Comparison of ENCODE assay signal across 8 mouse cellular contexts in genomic region chr10:81389373-81389772, GRCm38 (mm10). TPM values are rescaled to one million over a fixed set of nuclear protein-coding genes. Genes with fewer than 3 reads are reported as not detected.
DNase-seq lines count a peak whose midpoint lies in the region; ATAC-seq and TF ChIP-seq lines count a peak whose summit lies in the region.

No protein-coding gene starts in this region.

- H3K27me3 ChIP-seq in forebrain, postnatal 0 days (ENCODE audit: insufficient read depth, low read length) = no peaks in the 10 kb centered on the region
- H3K27me3 ChIP-seq in forebrain, embryonic 16.5 days (replicated peaks; ENCODE audit: control insufficient read depth, insufficient read depth, low read length) = no peaks in the 10 kb centered on the region
- H3K27me3 ChIP-seq in midbrain, embryonic 10.5 days (ENCODE audit: low read depth, poor library complexity, severe bottlenecking) = 0 out of 2 replicates have a peak, but pooled peaks cover 4% of the 10 kb centered on the region
- H3K27me3 ChIP-seq in midbrain, embryonic 16.5 days (ENCODE audit: control insufficient read depth, insufficient read depth, low read depth, low read length) = no peaks in the 10 kb centered on the region
- H3K27me3 ChIP-seq in intestine, embryonic 16.5 days (replicated peaks; ENCODE audit: control insufficient read depth, insufficient read depth, low read length) = no peaks in the 10 kb centered on the region
- no peaks in the 10 kb centered on the region for H3K27me3 ChIP-seq in stomach, embryonic 16.5 days (ENCODE audit: control insufficient read depth, insufficient read depth, low read length)

- no peaks in the 10 kb centered on the region for H3K9me3 ChIP-seq in forebrain, postnatal 0 days (ENCODE audit: low read length)
- no peaks in the 10 kb centered on the region for H3K9me3 ChIP-seq in forebrain, embryonic 16.5 days (ENCODE audit: control insufficient read depth, low read length)
- H3K9me3 ChIP-seq in midbrain, embryonic 10.5 days (replicated peaks) = no peaks in the 10 kb centered on the region
- H3K9me3 ChIP-seq in midbrain, embryonic 16.5 days (replicated peaks; ENCODE audit: control insufficient read depth, low read length, poor library complexity, severe bottlenecking) = no peaks in the 10 kb centered on the region
- H3K9me3 ChIP-seq in intestine, embryonic 16.5 days (ENCODE audit: control insufficient read depth, low read length) = no peaks in the 10 kb centered on the region
- no peaks in the 10 kb centered on the region for H3K9me3 ChIP-seq in stomach, embryonic 16.5 days (replicated peaks; ENCODE audit: control insufficient read depth, low read length)

- no peak overlapping the region for H3K4me2 ChIP-seq in forebrain, postnatal 0 days (ENCODE audit: low read depth)
- H3K4me2 ChIP-seq in forebrain, embryonic 16.5 days (ENCODE audit: low read length) = no peak overlapping the region
- no peak overlapping the region for H3K4me2 ChIP-seq in midbrain, embryonic 16.5 days (ENCODE audit: low read length)
- H3K4me2 ChIP-seq in intestine, embryonic 16.5 days (ENCODE audit: low read depth, low read length) = no peak overlapping the region
- no peak overlapping the region for H3K4me2 ChIP-seq in stomach, embryonic 16.5 days (ENCODE audit: low read depth, low read length)

- TF ChIP-seq CTCF in forebrain, postnatal 0 days (IDR thresholded peaks at IDR 0.05; ENCODE audit: low read depth) = no peak

- H3K36me3 ChIP-seq in forebrain, postnatal 0 days (ENCODE audit: insufficient read depth) = peaks cover 39% of the 10 kb centered on the region
- H3K36me3 ChIP-seq in forebrain, embryonic 16.5 days (ENCODE audit: control insufficient read depth, insufficient read depth) = peaks cover 17% of the 10 kb centered on the region
- peaks cover 50% of the 10 kb centered on the region for H3K36me3 ChIP-seq in midbrain, embryonic 10.5 days
- H3K36me3 ChIP-seq in midbrain, embryonic 16.5 days (ENCODE audit: control insufficient read depth, insufficient read depth, low read length) = peaks cover 12% of the 10 kb centered on the region
- peaks cover 11% of the 10 kb centered on the region for H3K36me3 ChIP-seq in intestine, embryonic 16.5 days (ENCODE audit: control insufficient read depth, insufficient read depth, low read length)
- H3K36me3 ChIP-seq in stomach, embryonic 16.5 days (ENCODE audit: control insufficient read depth, insufficient read depth, low read length) = peaks cover 6% of the 10 kb centered on the region; the same call in 1 of the 2 replicates

- ATAC-seq in forebrain, postnatal 0 days = 0 out of 2 replicates have a peak, but pooled peaks have one; percentile 3
- ATAC-seq in forebrain, embryonic 16.5 days = no peak
- no peak for ATAC-seq in midbrain, embryonic 16.5 days
- no peak for ATAC-seq in intestine, embryonic 16.5 days
- ATAC-seq in stomach, embryonic 16.5 days (ENCODE audit: insufficient read depth, low FRiP score) = no peak

- no peak overlapping the region for H3K9ac ChIP-seq in forebrain, postnatal 0 days
- H3K9ac ChIP-seq in forebrain, embryonic 16.5 days (replicated peaks; ENCODE audit: low read depth, low read length) = no peak overlapping the region
- H3K9ac ChIP-seq in midbrain, embryonic 16.5 days (ENCODE audit: low read depth, low read length) = no peak overlapping the region
- peak overlapping the region; percentile 27 for H3K9ac ChIP-seq in intestine, embryonic 16.5 days (ENCODE audit: low read depth, low read length)
- H3K9ac ChIP-seq in stomach, embryonic 16.5 days (ENCODE audit: low read length) = peak overlapping the region; percentile 31; the same call in 1 of the 2 replicates

- no peak overlapping the region for H3K4me3 ChIP-seq in forebrain, postnatal 0 days (ENCODE audit: low read depth, low read length)
- no peak overlapping the region for H3K4me3 ChIP-seq in forebrain, embryonic 16.5 days (replicated peaks; ENCODE audit: low read length)
- no peak overlapping the region for H3K4me3 ChIP-seq in midbrain, embryonic 10.5 days
- H3K4me3 ChIP-seq in midbrain, embryonic 16.5 days (ENCODE audit: low read depth, low read length) = no peak overlapping the region
- no peak overlapping the region for H3K4me3 ChIP-seq in intestine, embryonic 16.5 days (ENCODE audit: low read length)
- no peak overlapping the region for H3K4me3 ChIP-seq in stomach, embryonic 16.5 days (replicated peaks; ENCODE audit: low read length)

- no peak overlapping the region for H3K27ac ChIP-seq in forebrain, postnatal 0 days (ENCODE audit: low read depth, low read length)
- no peak overlapping the region for H3K27ac ChIP-seq in forebrain, embryonic 16.5 days (ENCODE audit: low read length)
- H3K27ac ChIP-seq in midbrain, embryonic 10.5 days (replicated peaks) = peak overlapping the region; percentile 58
- no peak overlapping the region for H3K27ac ChIP-seq in midbrain, embryonic 16.5 days (ENCODE audit: low read length)
- peak overlapping the region; percentile 10; the same call in 1 of the 2 replicates for H3K27ac ChIP-seq in intestine, embryonic 16.5 days (ENCODE audit: low read length)
- peak overlapping the region; percentile 43; the same call in 1 of the 2 replicates for H3K27ac ChIP-seq in stomach, embryonic 16.5 days (ENCODE audit: low read length)

- DNase-seq in forebrain, postnatal 0 days = no peak
- DNase-seq in midbrain, embryonic 10.5 days (ENCODE audit: low spot score) = no peak
- DNase-seq in gastrocnemius, postnatal 25 days = no peak
- no peak for DNase-seq in layer of hippocampus, postnatal 25 days (ENCODE audit: extremely low spot score in 1 of 2, low spot score in 1 of 2)

- H3K4me1 ChIP-seq in forebrain, postnatal 0 days (ENCODE audit: insufficient read depth) = peaks cover 11% of the 10 kb centered on the region
- peaks cover 20% of the 10 kb centered on the region for H3K4me1 ChIP-seq in forebrain, embryonic 16.5 days (replicated peaks; ENCODE audit: control insufficient read depth, insufficient read depth, low read length)
- H3K4me1 ChIP-seq in midbrain, embryonic 10.5 days = peaks cover 57% of the 10 kb centered on the region
- H3K4me1 ChIP-seq in midbrain, embryonic 16.5 days (ENCODE audit: control insufficient read depth, insufficient read depth, low read length) = peaks cover 17% of the 10 kb centered on the region
- H3K4me1 ChIP-seq in intestine, embryonic 16.5 days (ENCODE audit: control insufficient read depth, insufficient read depth, low read length) = peaks cover 35% of the 10 kb centered on the region
- H3K4me1 ChIP-seq in stomach, embryonic 16.5 days (ENCODE audit: control insufficient read depth, insufficient read depth, low read length) = peaks cover 33% of the 10 kb centered on the region

- 50% methylated on average over 3 of the region's 3 CpGs for WGBS in forebrain, postnatal 0 days
- 52% methylated on average over 3 of the region's 3 CpGs for WGBS in forebrain, embryonic 16.5 days
- WGBS in midbrain, embryonic 10.5 days = 51% methylated on average over 3 of the region's 3 CpGs
- WGBS in midbrain, embryonic 16.5 days = 44% methylated on average over 3 of the region's 3 CpGs
- WGBS in intestine, embryonic 16.5 days = 44% methylated on average over 3 of the region's 3 CpGs
- 46% methylated on average over 3 of the region's 3 CpGs for WGBS in stomach, embryonic 16.5 days

RNA-seq across cellular contexts. Expression of gene Gm48552, which starts 0.6 kb away (rescaled TPM):
- 5.8 and 16.6 TPM in 2 replicates for total RNA-seq in forebrain, postnatal 0 days (2014; rRNA removed)
- polyA plus RNA-seq in forebrain, postnatal 0 days (2015; fragmentation: Nextera tagmentation; extraction: Ambion mirVana) = 1.9 and 3.7 TPM in 2 replicates
- 1.0 and 2.2 TPM in 2 replicates for polyA plus RNA-seq in forebrain, embryonic 16.5 days (2015; fragmentation: Nextera tagmentation; extraction: Ambion mirVana)
- polyA plus RNA-seq in midbrain, embryonic 10.5 days (2016; fragmentation: Nextera tagmentation; extraction: Ambion mirVana) = 1.7 and 2.9 TPM in 2 replicates
- polyA plus RNA-seq in midbrain, embryonic 16.5 days (2015; fragmentation: Nextera tagmentation; extraction: Ambion mirVana) = 2.3 and 3.3 TPM in 2 replicates
- 0.55 and 1.8 TPM in 2 replicates for polyA plus RNA-seq in intestine, embryonic 16.5 days (2015; fragmentation: Nextera tagmentation; extraction: Ambion mirVana)
- polyA plus RNA-seq in stomach, embryonic 16.5 days (2015; fragmentation: Nextera tagmentation; extraction: Ambion mirVana) = 1.3 and 1.5 TPM in 2 replicates
- total RNA-seq in gastrocnemius, postnatal 25 days (2021) = under 1 TPM in 1 of 2 experiments, not detected in 1; 0.59 TPM
- total RNA-seq in layer of hippocampus, postnatal 25 days (2021) = 1 to 10 TPM; 3.2 to 4.7 TPM

RNA-seq across cellular contexts. Expression of gene Smim24, which starts 3.5 kb away (rescaled TPM):
- 0.77 and 1.3 TPM in 2 replicates for total RNA-seq in forebrain, postnatal 0 days (2014; rRNA removed)
- 1.7 TPM in 2 replicates for polyA plus RNA-seq in forebrain, postnatal 0 days (2015; fragmentation: Nextera tagmentation; extraction: Ambion mirVana)
- polyA plus RNA-seq in forebrain, embryonic 16.5 days (2015; fragmentation: Nextera tagmentation; extraction: Ambion mirVana) = 1.2 and 1.8 TPM in 2 replicates
- polyA plus RNA-seq in midbrain, embryonic 10.5 days (2016; fragmentation: Nextera tagmentation; extraction: Ambion mirVana) = 1.7 and 2.3 TPM in 2 replicates
- polyA plus RNA-seq in midbrain, embryonic 16.5 days (2015; fragmentation: Nextera tagmentation; extraction: Ambion mirVana) = 1.2 and 1.4 TPM in 2 replicates
- 426 and 504 TPM in 2 replicates for polyA plus RNA-seq in intestine, embryonic 16.5 days (2015; fragmentation: Nextera tagmentation; extraction: Ambion mirVana)
- polyA plus RNA-seq in stomach, embryonic 16.5 days (2015; fragmentation: Nextera tagmentation; extraction: Ambion mirVana) = 61.8 and 65.3 TPM in 2 replicates
- total RNA-seq in gastrocnemius, postnatal 25 days (2021) = under 1 TPM in 1 of 2 experiments, not detected in 1; 0.67 TPM
- total RNA-seq in layer of hippocampus, postnatal 25 days (2021) = 1 to 10 TPM; 1.4 to 3.1 TPM

RNA-seq across cellular contexts. Expression of gene Gm48551, which starts 5.1 kb away (rescaled TPM):
- 2.5 and 3.3 TPM in 2 replicates for total RNA-seq in forebrain, postnatal 0 days (2014; rRNA removed)
- polyA plus RNA-seq in forebrain, postnatal 0 days (2015; fragmentation: Nextera tagmentation; extraction: Ambion mirVana) = 5.0 and 7.3 TPM in 2 replicates
- 6.2 and 8.8 TPM in 2 replicates for polyA plus RNA-seq in forebrain, embryonic 16.5 days (2015; fragmentation: Nextera tagmentation; extraction: Ambion mirVana)
- 2.9 and 3.4 TPM in 2 replicates for polyA plus RNA-seq in midbrain, embryonic 10.5 days (2016; fragmentation: Nextera tagmentation; extraction: Ambion mirVana)
- 6.1 and 8.2 TPM in 2 replicates for polyA plus RNA-seq in midbrain, embryonic 16.5 days (2015; fragmentation: Nextera tagmentation; extraction: Ambion mirVana)
- 2.9 and 3.7 TPM in 2 replicates for polyA plus RNA-seq in intestine, embryonic 16.5 days (2015; fragmentation: Nextera tagmentation; extraction: Ambion mirVana)
- polyA plus RNA-seq in stomach, embryonic 16.5 days (2015; fragmentation: Nextera tagmentation; extraction: Ambion mirVana) = 3.0 and 3.8 TPM in 2 replicates
- 1 to 10 TPM in 1 of 2 experiments, under 1 TPM in 1; 0.78 to 1.0 TPM for total RNA-seq in gastrocnemius, postnatal 25 days (2021)
- total RNA-seq in layer of hippocampus, postnatal 25 days (2021) = 1 to 10 TPM; 2.6 to 3.7 TPM

RNA-seq across cellular contexts. Expression of gene Dohh, which starts 5.1 kb away (rescaled TPM):
- 126 and 139 TPM in 2 replicates for total RNA-seq in forebrain, postnatal 0 days (2014; rRNA removed)
- 111 and 125 TPM in 2 replicates for polyA plus RNA-seq in forebrain, postnatal 0 days (2015; fragmentation: Nextera tagmentation; extraction: Ambion mirVana)
- 86.0 and 91.0 TPM in 2 replicates for polyA plus RNA-seq in forebrain, embryonic 16.5 days (2015; fragmentation: Nextera tagmentation; extraction: Ambion mirVana)
- 93.4 and 98.7 TPM in 2 replicates for polyA plus RNA-seq in midbrain, embryonic 10.5 days (2016; fragmentation: Nextera tagmentation; extraction: Ambion mirVana)
- polyA plus RNA-seq in midbrain, embryonic 16.5 days (2015; fragmentation: Nextera tagmentation; extraction: Ambion mirVana) = 77.5 and 86.2 TPM in 2 replicates
- 102 and 109 TPM in 2 replicates for polyA plus RNA-seq in intestine, embryonic 16.5 days (2015; fragmentation: Nextera tagmentation; extraction: Ambion mirVana)
- 77.4 and 79.6 TPM in 2 replicates for polyA plus RNA-seq in stomach, embryonic 16.5 days (2015; fragmentation: Nextera tagmentation; extraction: Ambion mirVana)
- total RNA-seq in gastrocnemius, postnatal 25 days (2021) = 10 to 100 TPM; 41.1 to 41.2 TPM
- 10 to 100 TPM; 79.1 to 87.1 TPM for total RNA-seq in layer of hippocampus, postnatal 25 days (2021)

RNA-seq across cellular contexts. Expression of gene Fzr1, which starts 11.1 kb away (rescaled TPM):
- 60.2 and 67.2 TPM in 2 replicates for total RNA-seq in forebrain, postnatal 0 days (2014; rRNA removed)
- 128 and 132 TPM in 2 replicates for polyA plus RNA-seq in forebrain, postnatal 0 days (2015; fragmentation: Nextera tagmentation; extraction: Ambion mirVana)
- polyA plus RNA-seq in forebrain, embryonic 16.5 days (2015; fragmentation: Nextera tagmentation; extraction: Ambion mirVana) = 121 and 133 TPM in 2 replicates
- 138 and 146 TPM in 2 replicates for polyA plus RNA-seq in midbrain, embryonic 10.5 days (2016; fragmentation: Nextera tagmentation; extraction: Ambion mirVana)
- polyA plus RNA-seq in midbrain, embryonic 16.5 days (2015; fragmentation: Nextera tagmentation; extraction: Ambion mirVana) = 145 and 146 TPM in 2 replicates
- 73.2 and 78.7 TPM in 2 replicates for polyA plus RNA-seq in intestine, embryonic 16.5 days (2015; fragmentation: Nextera tagmentation; extraction: Ambion mirVana)
- polyA plus RNA-seq in stomach, embryonic 16.5 days (2015; fragmentation: Nextera tagmentation; extraction: Ambion mirVana) = 69.2 and 79.0 TPM in 2 replicates
- total RNA-seq in gastrocnemius, postnatal 25 days (2021) = 10 to 100 TPM; 13.5 to 14.0 TPM
- 10 to 100 TPM; 65.9 to 66.6 TPM for total RNA-seq in layer of hippocampus, postnatal 25 days (2021)

Comparison
In these comparisons a context has a peak if more than half of its experiments do, and no peak if none do; other contexts are left out.
1. H3K27ac ChIP-seq: peak in midbrain, embryonic 10.5 days (single experiment), intestine, embryonic 16.5 days (single experiment) and stomach, embryonic 16.5 days (single experiment); none in forebrain, postnatal 0 days (single experiment), forebrain, embryonic 16.5 days (single experiment) and midbrain, embryonic 16.5 days (single experiment).
2. H3K9ac ChIP-seq: peak in intestine, embryonic 16.5 days (single experiment) and stomach, embryonic 16.5 days (single experiment); none in forebrain, postnatal 0 days (single experiment), forebrain, embryonic 16.5 days (single experiment) and midbrain, embryonic 16.5 days (single experiment).
3. RNA of gene Smim24, which starts 3.5 kb away (polyA plus RNA-seq): 426 to 504 TPM in intestine, embryonic 16.5 days and 61.8 to 65.3 TPM in stomach, embryonic 16.5 days; 1.7 to 2.3 TPM in midbrain, embryonic 10.5 days, 1.7 TPM in forebrain, postnatal 0 days, 1.2 to 1.4 TPM in midbrain, embryonic 16.5 days and 1.2 to 1.8 TPM in forebrain, embryonic 16.5 days; every median in the first group is over 10 times any median in the second.